Mouse (Mus musculus) heart, adult 11 months (tissue): Measurements from ENCODE around the gene Zfp131.
"Not testable (repeated sequence)": the region's sequence is repeated elsewhere in the genome, so short reads cannot be mapped to it uniquely, and the experiment has no call there.

Source experiments
- DNase-seq: peaks from one replicate; pipeline ENCODE4 v3.0.0; 2022

Zfp131 gene

GRCm38 (mm10) chr13:119790761-119791579 lies at the start of gene Zfp131:
Zfp131 (minus strand) TSS chr13:119790889.
- peak; percentile 100 for DNase-seq

- not testable (repeated sequence) for DNase-seq
Observed at GRCm38 (mm10) chr13:119839982-119840381, 49.3 kb upstream of the Zfp131 start.

GRCm38 (mm10) chr13:119837719-119838337 lies 47.1 kb upstream of the Zfp131 start:
- DNase-seq = not testable (repeated sequence)

- DNase-seq = peak; percentile 90
Observed at GRCm38 (mm10) chr13:119836324-119836811, 45.7 kb upstream of the Zfp131 start.

- DNase-seq = not testable (repeated sequence)
Observed at GRCm38 (mm10) chr13:119835320-119836056, 44.8 kb upstream of the Zfp131 start, which contains the start of gene D13Ertd608e. D13Ertd608e (plus strand) TSS chr13:119836006.

GRCm38 (mm10) chr13:119830116-119830515 lies 39.4 kb upstream of the Zfp131 start, which contains the start of gene AF067063:
AF067063 (minus strand) TSS chr13:119830216.
- not testable (repeated sequence) for DNase-seq

GRCm38 (mm10) chr13:119817579-119818206 lies 27.0 kb upstream of the Zfp131 start:
- DNase-seq = no peak

GRCm38 (mm10) chr13:119816798-119817197 lies 26.1 kb upstream of the Zfp131 start:
- DNase-seq = no peak

- DNase-seq = peak; percentile 91
Observed at GRCm38 (mm10) chr13:119810031-119810430, 19.3 kb upstream of the Zfp131 start.

- peak; percentile 79 for DNase-seq
Observed at GRCm38 (mm10) chr13:119808937-119809336, 18.2 kb upstream of the Zfp131 start.

GRCm38 (mm10) chr13:119797656-119798055 lies 7.0 kb upstream of the Zfp131 start:
- DNase-seq = no peak

GRCm38 (mm10) chr13:119792791-119793404 lies 2.2 kb upstream of the Zfp131 start:
- DNase-seq = peak; percentile 68

GRCm38 (mm10) chr13:119791580-119792135 lies 969 bp upstream of the Zfp131 start:
- DNase-seq = peak; percentile 88

- DNase-seq = peak; percentile 96
Observed at GRCm38 (mm10) chr13:119789851-119790717, 605 bp downstream of the Zfp131 start.

GRCm38 (mm10) chr13:119783581-119783980 lies 7.1 kb downstream of the Zfp131 start:
- DNase-seq = peak; percentile 61

GRCm38 (mm10) chr13:119768541-119768940 lies 22.1 kb downstream of the Zfp131 start:
- DNase-seq = peak; percentile 81

GRCm38 (mm10) chr13:119766480-119766879 lies 24.2 kb downstream of the Zfp131 start:
- DNase-seq = peak; percentile 89

- peak; percentile 80 for DNase-seq
Observed at GRCm38 (mm10) chr13:119756831-119757230, 33.9 kb downstream of the Zfp131 start.

GRCm38 (mm10) chr13:119755681-119756471 lies 34.8 kb downstream of the Zfp131 start, which contains the start of gene Nim1k:
Nim1k (minus strand) TSS chr13:119755882.
- DNase-seq = peak; percentile 99

GRCm38 (mm10) chr13:119755141-119755547 lies 35.5 kb downstream of the Zfp131 start:
- DNase-seq = peak; percentile 94
